Mouse (Mus musculus) bone marrow, adult 2 months (tissue): ENCODE data around the gene Nme9.

Experiments used
- CTCF ChIP-seq: fragments of 200-500 bp; IDR thresholded peaks from 2 replicates; pipeline ENCODE4 v1.5.1; 2011; ENCODE audit warnings: low read length, control low read depth; ENCODE audit not compliant: control insufficient read depth, insufficient read depth
- POLR2A ChIP-seq: fragments of 200-500 bp; IDR thresholded peaks from 2 replicates; pipeline ENCODE4 v1.6.1; 2011; ENCODE audit warnings: low read depth, mild to moderate bottlenecking, control low read depth, low read length, borderline replicate concordance; ENCODE audit not compliant: control insufficient read depth

GRCm38 (mm10) chr9:99454211-99454610, 2.9 kb downstream of the Nme9 start:
- TF ChIP-seq POLR2A (no peak), CTCF (no peak)
